Comparison of ENCODE assay signal across 9 mouse cellular contexts in genomic region chr1:58796059-58796363, GRCm38 (mm10). TPM values are rescaled to one million over a fixed set of nuclear protein-coding genes. Genes with fewer than 3 reads are reported as not detected.
A peak's percentile ranks its signal among the peaks of the same experiment; 100 is the strongest.
DNase-seq lines count a peak whose midpoint lies in the region; ATAC-seq and TF ChIP-seq lines count a peak whose summit lies in the region.
"Had no signal": no experiment of that assay in that cellular context is flagged by ENCODE, and none has a peak within 500 bp of the region (broad histone marks: within the 10 kb centered on the region; RNA-seq: fewer than 3 reads in every experiment).

No protein-coding gene starts in this region.

- WGBS in hindbrain, embryonic 14.5 days, result 6% methylated on average over 3 of the region's 3 CpGs
- WGBS in midbrain, embryonic 16.5 days, result 3% methylated on average over 3 of the region's 3 CpGs

- TF ChIP-seq RAD21 in MEL (IDR thresholded peaks at IDR 0.05; ENCODE audit: low read depth, low read length), result no peak

- peaks cover 0 to 14% of the 10 kb centered on the region in 2 experiments; a peak in 2 of 4 replicates for H3K36me3 ChIP-seq in MEL (ENCODE audit: control insufficient read depth in 1 of 2, insufficient read depth in 2 of 2, low read length in 2 of 2)
- no peaks in the 10 kb centered on the region for H3K36me3 ChIP-seq in hindbrain, embryonic 14.5 days (replicated peaks; ENCODE audit: control insufficient read depth, insufficient read depth)
- H3K36me3 ChIP-seq in midbrain, embryonic 16.5 days (ENCODE audit: control insufficient read depth, insufficient read depth, low read length), result no peaks in the 10 kb centered on the region

- no peak for ATAC-seq in hindbrain, embryonic 14.5 days (ENCODE audit: low FRiP score)
- no peak for ATAC-seq in midbrain, embryonic 16.5 days

- no peak for TF ChIP-seq EP300 in MEL (IDR thresholded peaks at IDR 0.05; ENCODE audit: low read depth in 1 of 2, low read length in 2 of 2)

- H3K27me3 ChIP-seq in MEL (ENCODE audit: control insufficient read depth in 1 of 2, insufficient read depth in 2 of 2, low read length in 2 of 2), result no peaks in the 10 kb centered on the region
- no peaks in the 10 kb centered on the region for H3K27me3 ChIP-seq in hindbrain, embryonic 14.5 days (ENCODE audit: control insufficient read depth, insufficient read depth, low read length)
- H3K27me3 ChIP-seq in midbrain, embryonic 16.5 days (ENCODE audit: control insufficient read depth, insufficient read depth, low read depth, low read length), result no peaks in the 10 kb centered on the region; the same call in 1 of the 2 replicates

- peak; percentile 36 for DNase-seq in kidney, adult 18-20 months
- DNase-seq in kidney, postnatal 10 days, result no peak
- no peak for DNase-seq in MEL (ENCODE audit: low read depth, low spot score)
- DNase-seq in hindbrain, embryonic 14.5 days (ENCODE audit: low spot score), result no peak
- no peak for DNase-seq in cerebellum, postnatal 10 days
- no peak for DNase-seq in adrenal gland, postnatal 25 days
- no peak for DNase-seq in right cerebral cortex, postnatal 4 days
- DNase-seq: left cerebral cortex, postnatal 4 days had no signal

- no peak for TF ChIP-seq POLR2A in MEL (IDR thresholded peaks at IDR 0.05; ENCODE audit: control insufficient read depth in 1 of 2, insufficient read depth in 1 of 2, low read depth in 1 of 2, low read length in 2 of 2, poor library complexity in 1 of 2)

- H3K27ac ChIP-seq in MEL (ENCODE audit: control insufficient read depth, low read depth, low read length), result peak overlapping the region; percentile 89
- no peak overlapping the region for H3K27ac ChIP-seq in hindbrain, embryonic 14.5 days
- no peak overlapping the region for H3K27ac ChIP-seq in midbrain, embryonic 16.5 days (ENCODE audit: low read length)

- H3K4me3 ChIP-seq in MEL (ENCODE audit: control insufficient read depth in 1 of 2, insufficient read depth in 1 of 2, low read depth in 2 of 2, low read length in 2 of 2), result peak overlapping the region; percentile 63 to 80
- peak overlapping the region; percentile 40 for H3K4me3 ChIP-seq in hindbrain, embryonic 14.5 days (replicated peaks; ENCODE audit: low read length)
- H3K4me3 ChIP-seq in midbrain, embryonic 16.5 days (ENCODE audit: low read depth, low read length), result peak overlapping the region; percentile 40

- H3K9ac ChIP-seq in MEL (ENCODE audit: control insufficient read depth, low read depth, low read length, poor library complexity, severe bottlenecking), result peak overlapping the region; percentile 88
- peak overlapping the region; percentile 54 for H3K9ac ChIP-seq in hindbrain, embryonic 14.5 days
- no peak overlapping the region for H3K9ac ChIP-seq in midbrain, embryonic 16.5 days (ENCODE audit: low read depth, low read length)

- no peak for TF ChIP-seq CTCF in MEL (IDR thresholded peaks at IDR 0.05 in 2 of 3, conservative IDR thresholded peaks at IDR 0.05 in 1 of 3; ENCODE audit: control insufficient read depth in 1 of 3, insufficient read depth in 1 of 3, low read depth in 2 of 3, low read length in 3 of 3, poor library complexity in 1 of 3, severe bottlenecking in 1 of 3)

- peaks cover 0 to 9% of the 10 kb centered on the region in 2 experiments; a peak in 2 of 4 replicates for H3K4me1 ChIP-seq in MEL (ENCODE audit: control insufficient read depth in 1 of 2, insufficient read depth in 2 of 2, low read length in 2 of 2)
- H3K4me1 ChIP-seq in hindbrain, embryonic 14.5 days (replicated peaks; ENCODE audit: control insufficient read depth, insufficient read depth, low read length), result peaks cover 8% of the 10 kb centered on the region; the same call in 1 of the 2 replicates
- no peaks in the 10 kb centered on the region for H3K4me1 ChIP-seq in midbrain, embryonic 16.5 days (ENCODE audit: control insufficient read depth, insufficient read depth, low read length)

- peak overlapping the region; percentile 80 for H3K4me2 ChIP-seq in hindbrain, embryonic 14.5 days (replicated peaks)
- peak overlapping the region; percentile 71 for H3K4me2 ChIP-seq in midbrain, embryonic 16.5 days (ENCODE audit: low read length)

- no peaks in the 10 kb centered on the region for H3K9me3 ChIP-seq in MEL (replicated peaks; ENCODE audit: insufficient read depth, low read length)
- H3K9me3 ChIP-seq in hindbrain, embryonic 14.5 days (ENCODE audit: control insufficient read depth, low read length), result 0 out of 2 replicates have a peak, but pooled peaks cover 3% of the 10 kb centered on the region
- no peaks in the 10 kb centered on the region for H3K9me3 ChIP-seq in midbrain, embryonic 16.5 days (replicated peaks; ENCODE audit: control insufficient read depth, low read length, poor library complexity, severe bottlenecking)

- peaks cover 23% of the 10 kb centered on the region for H3K79me2 ChIP-seq in MEL (ENCODE audit: control insufficient read depth, insufficient read depth, low read length, poor library complexity)

TF ChIP-seq in MEL, 35 proteins besides CTCF, POLR2A, EP300 and RAD21:
- TF ChIP-seq UBTF (IDR thresholded peaks at IDR 0.05; ENCODE audit: borderline replicate concordance, insufficient read depth, low read depth, low read length) (no peak), KAT2A (conservative IDR thresholded peaks at IDR 0.05; ENCODE audit: low read depth, low read length) (no peak), GATA1 (IDR thresholded peaks at IDR 0.05; ENCODE audit: low read depth, low read length) (no peak), POLR2AphosphoS2 (IDR thresholded peaks at IDR 0.05; ENCODE audit: low read length) (no peak), MAX (IDR thresholded peaks at IDR 0.05; ENCODE audit: low read length) (no peak), SIN3A (IDR thresholded peaks at IDR 0.05; ENCODE audit: low read length) (no peak), HCFC1 (IDR thresholded peaks at IDR 0.05; ENCODE audit: low read depth, low read length) (no peak), NELFE (IDR thresholded peaks at IDR 0.05; ENCODE audit: low read depth, low read length) (no peak), MYB (IDR thresholded peaks at IDR 0.05; ENCODE audit: low read depth, low read length) (no peak), ELF1 (IDR thresholded peaks at IDR 0.05; ENCODE audit: low read depth, low read length) (no peak), JUND (IDR thresholded peaks at IDR 0.05; ENCODE audit: low read depth, low read length) (no peak), CHD2 (IDR thresholded peaks at IDR 0.05; ENCODE audit: low read length) (no peak), MYC (IDR thresholded peaks at IDR 0.05; ENCODE audit: low read depth, low read length) (no peak), MXI1 (IDR thresholded peaks at IDR 0.05; ENCODE audit: low read depth, low read length) (no peak), ZMIZ1 (IDR thresholded peaks at IDR 0.05; ENCODE audit: low read depth, low read length) (no peak), ZKSCAN1 (IDR thresholded peaks at IDR 0.05; ENCODE audit: low read depth, low read length) (no peak), POLR2AphosphoS5 (IDR thresholded peaks at IDR 0.05; ENCODE audit: borderline replicate concordance, low read depth, low read length) (no peak), USF2 (IDR thresholded peaks at IDR 0.05; ENCODE audit: borderline replicate concordance in 1 of 2, insufficient read depth in 1 of 2, low read depth in 1 of 2, low read length in 2 of 2) (no peak), MEF2A (IDR thresholded peaks at IDR 0.05; ENCODE audit: extremely low read depth, insufficient replicate concordance, low read depth, low read length, poor library complexity, severe bottlenecking) (no peak)
TF ChIP-seq in MEL: peak in this region for 0.

RNA-seq across cellular contexts. Expression of gene Casp8, which starts 0.8 kb away (rescaled TPM):
- total RNA-seq in MEL (2012; rRNA removed), result 15.1 and 15.2 TPM in 2 replicates
- 10 to 100 TPM in 1 of 2 experiments, not detected in 1; 17.5 TPM for polyA plus RNA-seq in MEL (2012; ENCODE audit: insufficient read depth in 1 of 2, insufficient read length in 2 of 2, low read depth in 1 of 2, low replicate concordance in 2 of 2, missing spikeins in 1 of 2)
- polyA plus RNA-seq in hindbrain, embryonic 14.5 days (2014; fragmentation: Nextera tagmentation; extraction: Ambion mirVana), result 5.5 and 6.2 TPM in 2 replicates
- 5.1 and 5.3 TPM in 2 replicates for polyA plus RNA-seq in midbrain, embryonic 16.5 days (2015; fragmentation: Nextera tagmentation; extraction: Ambion mirVana)
- 19.7 and 20.4 TPM in 2 replicates for total RNA-seq in adrenal gland, postnatal 25 days (2021)
